Mouse (Mus musculus) ES-Bruce4 (cell line): ENCODE results near the gene Atp13a1.

Experiments used
- CTCF ChIP-seq: IDR thresholded peaks from one replicate; pipeline ENCODE4 v1.8.1; 2011; ENCODE audit warnings: low read depth, low read length
- EP300 ChIP-seq: IDR thresholded peaks from 2 replicates; pipeline ENCODE4 v1.6.1; 2011; ENCODE audit warnings: low read depth, low read length; ENCODE audit not compliant: insufficient read depth
- POLR2A ChIP-seq: IDR thresholded peaks from one replicate; pipeline ENCODE4 v1.8.1; 2011; ENCODE audit warnings: low read length; ENCODE audit not compliant: insufficient read depth

DNA sequence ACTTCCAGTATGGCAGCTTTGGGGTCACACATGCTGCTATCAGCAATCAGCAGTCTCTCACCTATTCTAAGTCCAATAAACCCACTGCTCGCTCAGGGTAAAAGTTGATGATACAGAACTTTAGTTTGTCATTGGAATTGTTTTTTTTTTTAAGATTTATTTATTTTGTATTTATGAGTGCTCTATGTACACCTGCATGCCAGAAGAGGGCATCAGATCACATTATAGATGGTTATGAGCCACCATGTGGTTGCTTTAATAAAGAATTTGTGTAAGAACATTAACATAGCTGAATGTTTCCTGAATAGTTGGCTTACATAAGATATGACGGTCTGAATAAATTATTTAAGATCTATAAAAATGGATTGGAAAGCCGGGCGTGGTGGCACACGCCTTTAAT is 32.6 kb upstream of the Atp13a1 start:
- TF ChIP-seq POLR2A (no peak), EP300 (no peak), CTCF (no peak)
